Mouse (Mus musculus) bone marrow macrophage, adult 2 months (primary cell): ENCODE data around the gene Gm20388. TPM values are rescaled to one million over a fixed set of nuclear protein-coding genes. Genes with fewer than 3 reads are reported as not detected.
A peak's percentile ranks its signal among the peaks of the same experiment; 100 is the strongest.

Source experiments
- H3K27ac ChIP-seq: 2 replicates; pipeline ENCODE4 v1.5.1; 2012; ENCODE audit warnings: low read depth, low read length; ENCODE audit not compliant: insufficient read depth
- H3K4me1 ChIP-seq: 2 replicates; pipeline ENCODE4 v1.6.1; 2012; ENCODE audit warnings: low read length; ENCODE audit not compliant: control insufficient read depth, insufficient read depth
- H3K4me3 ChIP-seq: 2 replicates; pipeline ENCODE4 v1.5.1; 2012; ENCODE audit warnings: mild to moderate bottlenecking, low read length, moderate library complexity; ENCODE audit not compliant: insufficient read depth
- CTCF ChIP-seq: IDR thresholded peaks from 2 replicates; pipeline ENCODE4 v1.5.1; 2012; ENCODE audit warnings: low read depth, mild to moderate bottlenecking, low read length, moderate library complexity
- POLR2A ChIP-seq: IDR thresholded peaks from 2 replicates; pipeline ENCODE4 v1.6.1; 2012; ENCODE audit warnings: mild to moderate bottlenecking, low read depth, low read length, borderline replicate concordance
- polyA plus RNA-seq: library from polyadenylated mRNA; stranded (reverse); fragments of >200 nt; gene quantifications from 2 replicates; pipeline ENCODE4 v1.2.4, GENCODE M21; 2012; ENCODE audit not compliant: missing spikeins, insufficient read depth, insufficient read length

Gene Gm20388
- polyA plus RNA-seq, 1 experiment: 32.7 TPM

DNA sequence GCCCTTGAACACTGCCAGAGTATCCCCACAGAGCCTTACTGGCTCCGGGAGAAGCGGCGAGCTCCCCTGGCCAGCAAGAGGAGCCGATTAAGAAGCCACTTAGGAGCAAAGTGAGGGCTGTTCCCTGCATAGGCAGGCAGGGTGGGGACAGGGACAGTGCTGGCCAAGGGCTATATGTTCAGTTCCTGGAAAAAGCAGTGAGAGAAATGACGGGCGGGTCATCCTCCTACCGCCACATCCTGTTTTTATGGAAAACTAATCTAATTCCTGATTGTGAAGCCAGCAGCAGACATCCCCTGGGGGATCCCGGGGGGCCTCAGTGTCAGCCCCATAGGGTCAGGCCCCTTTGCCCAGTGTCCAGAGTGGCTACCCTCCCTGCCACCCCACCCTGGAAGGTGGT lies 2620.7 kb downstream of the Gm20388 start:
- peaks cover 2% of the 10 kb centered on the region; the same call in 1 of the 2 replicates for H3K4me1 ChIP-seq
- no peak overlapping the region for H3K4me3 ChIP-seq
- no peak overlapping the region for H3K27ac ChIP-seq
- TF ChIP-seq CTCF: no peak
- no peak for TF ChIP-seq POLR2A

- H3K4me3 ChIP-seq: no peak overlapping the region
- H3K4me1 ChIP-seq: peaks cover 10% of the 10 kb centered on the region
- H3K27ac ChIP-seq: no peak overlapping the region
- TF ChIP-seq POLR2A: no peak
- TF ChIP-seq CTCF: no peak
These were observed 2626.4 kb downstream of the Gm20388 start for GRCm38 (mm10) chr8:122537033-122537432.

- Histone ChIP-seq H3K27ac (no peak overlapping the region), H3K4me3 (no peak overlapping the region), H3K4me1 (peaks cover 10% of the 10 kb centered on the region)
- TF ChIP-seq POLR2A (no peak), CTCF (no peak)
These were observed 2627.2 kb downstream of the Gm20388 start for GRCm38 (mm10) chr8:122537812-122538211.

- H3K27ac ChIP-seq: no peak overlapping the region
- H3K4me1 ChIP-seq: peaks cover 10% of the 10 kb centered on the region
- H3K4me3 ChIP-seq: no peak overlapping the region
- TF ChIP-seq POLR2A: no peak
These were observed 2627.9 kb downstream of the Gm20388 start for GRCm38 (mm10) chr8:122538310-122539076.

GRCm38 (mm10) chr8:122544138-122544537 lies 2633.5 kb downstream of the Gm20388 start:
- TF ChIP-seq CTCF (no peak), POLR2A (no peak)
- Histone ChIP-seq H3K27ac (no peak overlapping the region), H3K4me1 (peaks cover 30% of the 10 kb centered on the region), H3K4me3 (no peak overlapping the region)

DNA sequence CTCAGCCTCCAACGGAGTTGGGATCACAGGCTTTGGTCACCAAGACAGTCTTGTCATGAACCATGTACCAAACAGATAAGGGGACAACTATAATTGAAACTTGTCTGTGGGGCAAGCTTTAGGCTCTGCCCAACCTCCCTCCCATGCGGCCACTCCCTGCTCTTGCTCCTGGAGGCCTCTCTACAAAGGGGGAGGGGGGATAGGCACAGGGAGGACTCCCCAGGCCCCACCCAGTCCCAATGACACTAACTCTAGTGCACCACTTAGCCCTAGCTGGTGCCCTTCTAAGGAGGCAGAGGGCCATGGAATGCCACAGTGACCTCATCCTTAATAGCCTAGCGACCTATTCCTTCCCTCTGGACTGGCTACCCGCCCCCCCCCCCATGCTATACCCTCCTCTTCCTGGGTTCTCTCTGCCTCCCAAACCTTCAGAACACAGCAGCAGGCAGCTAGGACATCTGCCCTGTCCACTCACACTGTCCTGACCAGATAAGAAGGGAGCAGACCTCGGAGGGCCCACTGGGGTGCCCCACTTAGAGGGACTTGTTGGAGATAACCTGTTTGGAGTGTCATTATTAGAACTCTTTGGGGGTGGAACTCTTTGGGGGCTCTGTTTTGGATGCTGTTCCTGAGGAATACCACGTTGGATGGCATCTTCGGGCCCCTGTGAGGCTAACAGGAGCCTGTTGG lies 2635.6 kb downstream of the Gm20388 start:
- TF ChIP-seq POLR2A (no peak), CTCF (no peak)
- H3K27ac ChIP-seq: no peak overlapping the region
- no peak overlapping the region for H3K4me3 ChIP-seq
- peaks cover 31% of the 10 kb centered on the region for H3K4me1 ChIP-seq

DNA sequence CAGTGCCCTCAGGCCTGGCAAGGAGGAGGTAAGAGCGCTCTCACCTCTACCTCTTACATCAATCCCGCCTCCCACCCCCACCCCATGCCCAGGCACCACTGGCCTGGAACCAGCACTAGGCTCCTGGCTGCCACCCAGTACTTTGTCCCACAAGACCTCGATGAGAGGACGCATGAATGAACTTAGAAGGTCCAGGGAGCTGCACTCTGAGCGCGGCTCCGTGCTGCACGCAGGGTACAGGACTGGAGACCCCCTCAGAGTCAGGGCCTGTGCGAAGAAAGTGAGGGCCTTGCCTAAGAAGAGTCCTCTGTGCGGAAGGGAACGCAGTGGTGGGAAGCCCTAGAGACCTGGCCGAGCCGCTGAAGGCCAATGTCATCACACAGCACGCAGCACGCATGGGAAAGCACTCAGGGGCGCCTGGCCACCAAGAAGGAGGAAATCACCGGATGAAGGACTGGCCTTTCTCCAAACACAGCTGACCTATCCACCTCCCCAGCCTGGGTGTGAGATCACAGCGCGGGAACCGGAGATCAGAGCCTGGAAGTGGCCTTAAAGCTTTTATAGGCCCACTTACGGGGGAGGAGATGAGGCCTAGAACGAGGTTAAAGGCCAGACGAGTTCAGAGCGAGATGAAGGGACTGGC lies 2636.3 kb downstream of the Gm20388 start:
- peaks cover 31% of the 10 kb centered on the region for H3K4me1 ChIP-seq
- no peak for TF ChIP-seq POLR2A
- H3K27ac ChIP-seq: peak overlapping the region; percentile 58
- H3K4me3 ChIP-seq: peak overlapping the region; percentile 40

DNA sequence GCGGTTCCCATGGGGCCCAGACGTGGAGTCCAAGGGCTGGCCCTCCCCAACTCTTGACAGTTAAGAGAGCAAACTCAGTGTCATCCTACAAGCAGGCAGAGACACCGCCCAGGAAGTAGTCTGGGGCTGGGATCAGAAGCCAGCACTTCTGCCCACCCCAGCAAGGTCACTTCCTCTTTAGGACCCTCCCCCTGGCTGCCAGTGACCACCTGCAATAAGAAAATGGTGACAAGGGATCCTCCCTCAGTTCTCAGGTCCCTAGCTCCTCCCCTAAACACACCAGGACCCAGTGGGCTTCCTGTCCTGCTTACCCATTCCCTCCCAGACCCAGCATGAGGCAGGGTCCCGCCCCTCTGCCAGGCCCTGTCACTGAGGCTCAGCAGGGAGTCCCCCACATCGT lies 2637.2 kb downstream of the Gm20388 start:
- no peak for TF ChIP-seq CTCF
- TF ChIP-seq POLR2A: no peak
- H3K4me3 ChIP-seq: peak overlapping the region; percentile 40

GRCm38 (mm10) chr8:122548331-122548730 lies 2637.7 kb downstream of the Gm20388 start:
- Histone ChIP-seq H3K4me1 (peaks cover 33% of the 10 kb centered on the region), H3K4me3 (peak overlapping the region; percentile 30), H3K27ac (peak overlapping the region; percentile 58)
- TF ChIP-seq POLR2A (no peak), CTCF (no peak)

More for the DNA sequence above, 2637.2 kb downstream of the Gm20388 start:
- peaks cover 33% of the 10 kb centered on the region for H3K4me1 ChIP-seq
- peak overlapping the region; percentile 58 for H3K27ac ChIP-seq

DNA sequence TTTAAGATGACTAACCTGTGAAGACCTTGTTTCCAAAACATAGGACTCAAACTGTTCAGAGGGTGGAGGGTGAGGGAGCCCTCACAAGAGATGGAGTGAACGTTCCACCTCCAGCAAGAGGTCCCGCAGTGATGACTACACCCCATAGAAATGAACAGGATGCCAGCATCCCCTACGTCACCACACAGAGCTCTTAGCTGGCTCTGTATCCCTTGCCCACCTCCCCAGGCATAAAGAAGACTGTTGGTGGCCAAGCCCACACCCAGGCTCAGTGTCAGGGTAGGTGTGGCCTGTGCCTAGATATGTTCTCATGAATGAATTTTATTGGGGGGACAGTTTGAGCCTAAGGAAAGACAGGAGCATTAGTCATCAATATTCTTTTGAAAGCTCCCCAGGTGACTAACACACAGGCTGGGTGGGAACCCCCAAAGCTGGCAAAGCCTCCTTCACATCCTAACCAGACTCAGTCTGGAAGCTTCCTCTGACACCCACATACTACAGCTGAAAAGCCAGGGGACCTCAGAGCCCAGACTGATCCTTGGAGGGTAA lies 2638.3 kb downstream of the Gm20388 start:
- peaks cover 33% of the 10 kb centered on the region for H3K4me1 ChIP-seq
- TF ChIP-seq POLR2A: no peak
- H3K4me3 ChIP-seq: peak overlapping the region; percentile 71
- 0 out of 2 replicates have a peak overlapping the region, but pooled peaks have one; percentile 58 for H3K27ac ChIP-seq
